Mouse (Mus musculus) MEL (cell line): ENCODE measurements around the gene Ptgfr.

Source experiments
- CTCF ChIP-seq, 3 experiments: IDR thresholded peaks in 2 of 3; conservative IDR thresholded peaks in 1 of 3; 2 replicates each; pipeline ENCODE4 v1.5.1; 2011 to 2012; ENCODE audit warnings: low read length in 3 of 3, low read depth in 2 of 3, mild to moderate bottlenecking in 2 of 3, improper control_type of control experiment in 1 of 3, inconsistent platforms in 1 of 3, mixed read lengths in 1 of 3, moderate library complexity in 1 of 3; ENCODE audit not compliant: control insufficient read depth in 1 of 3, insufficient read depth in 1 of 3, poor library complexity in 1 of 3, severe bottlenecking in 1 of 3
- E2F4 ChIP-seq: IDR thresholded peaks from 2 replicates; pipeline ENCODE4 v1.6.1; 2011; ENCODE audit warnings: low read depth, low read length, improper control_type of control experiment, borderline replicate concordance
- EP300 ChIP-seq, 2 experiments: IDR thresholded peaks; 2 replicates each; pipeline ENCODE4 v1.6.1; 2011; ENCODE audit warnings: improper control_type of control experiment in 2 of 2, low read length in 2 of 2, low read depth in 1 of 2, mild to moderate bottlenecking in 1 of 2
- ETS1 ChIP-seq: IDR thresholded peaks from 2 replicates; pipeline ENCODE4 v1.6.1; 2012; ENCODE audit warnings: low read depth, mild to moderate bottlenecking, inconsistent platforms, low read length, improper control_type of control experiment, moderate library complexity
- GABPA ChIP-seq: IDR thresholded peaks from 2 replicates; pipeline ENCODE4 v1.6.1; 2012; ENCODE audit warnings: low read depth, mild to moderate bottlenecking, inconsistent platforms, low read length, improper control_type of control experiment, moderate library complexity
- POLR2A ChIP-seq, 2 experiments: IDR thresholded peaks; 2 replicates each; pipeline ENCODE4 v1.6.1; 2011 to 2012; ENCODE audit warnings: low read length in 2 of 2, mild to moderate bottlenecking in 2 of 2, control low read depth in 1 of 2, improper control_type of control experiment in 1 of 2, low read depth in 1 of 2, moderate library complexity in 1 of 2; ENCODE audit not compliant: control insufficient read depth in 1 of 2, insufficient read depth in 1 of 2, poor library complexity in 1 of 2
- POLR2AphosphoS2 ChIP-seq: IDR thresholded peaks from 2 replicates; pipeline ENCODE4 v1.6.1; 2011; ENCODE audit warnings: low read length, improper control_type of control experiment
- USF2 ChIP-seq, 2 experiments: IDR thresholded peaks; 2 replicates each; pipeline ENCODE4 v1.6.1; 2011 to 2012; ENCODE audit warnings: improper control_type of control experiment in 2 of 2, low read length in 2 of 2, borderline replicate concordance in 1 of 2, inconsistent platforms in 1 of 2, low read depth in 1 of 2, mild to moderate bottlenecking in 1 of 2; ENCODE audit not compliant: insufficient read depth in 1 of 2
- ZC3H11A ChIP-seq: IDR thresholded peaks from 2 replicates; pipeline ENCODE4 v1.6.1; 2012; ENCODE audit warnings: low read depth, mild to moderate bottlenecking, inconsistent platforms, low read length, improper control_type of control experiment
- ZKSCAN1 ChIP-seq: IDR thresholded peaks from 2 replicates; pipeline ENCODE4 v1.6.1; 2012; ENCODE audit warnings: low read depth, mild to moderate bottlenecking, inconsistent platforms, low read length, improper control_type of control experiment, moderate library complexity
- ZNF384 ChIP-seq: IDR thresholded peaks from 2 replicates; pipeline ENCODE4 v1.6.1; 2012; ENCODE audit warnings: low read depth, mild to moderate bottlenecking, inconsistent platforms, low read length, improper control_type of control experiment

DNA sequence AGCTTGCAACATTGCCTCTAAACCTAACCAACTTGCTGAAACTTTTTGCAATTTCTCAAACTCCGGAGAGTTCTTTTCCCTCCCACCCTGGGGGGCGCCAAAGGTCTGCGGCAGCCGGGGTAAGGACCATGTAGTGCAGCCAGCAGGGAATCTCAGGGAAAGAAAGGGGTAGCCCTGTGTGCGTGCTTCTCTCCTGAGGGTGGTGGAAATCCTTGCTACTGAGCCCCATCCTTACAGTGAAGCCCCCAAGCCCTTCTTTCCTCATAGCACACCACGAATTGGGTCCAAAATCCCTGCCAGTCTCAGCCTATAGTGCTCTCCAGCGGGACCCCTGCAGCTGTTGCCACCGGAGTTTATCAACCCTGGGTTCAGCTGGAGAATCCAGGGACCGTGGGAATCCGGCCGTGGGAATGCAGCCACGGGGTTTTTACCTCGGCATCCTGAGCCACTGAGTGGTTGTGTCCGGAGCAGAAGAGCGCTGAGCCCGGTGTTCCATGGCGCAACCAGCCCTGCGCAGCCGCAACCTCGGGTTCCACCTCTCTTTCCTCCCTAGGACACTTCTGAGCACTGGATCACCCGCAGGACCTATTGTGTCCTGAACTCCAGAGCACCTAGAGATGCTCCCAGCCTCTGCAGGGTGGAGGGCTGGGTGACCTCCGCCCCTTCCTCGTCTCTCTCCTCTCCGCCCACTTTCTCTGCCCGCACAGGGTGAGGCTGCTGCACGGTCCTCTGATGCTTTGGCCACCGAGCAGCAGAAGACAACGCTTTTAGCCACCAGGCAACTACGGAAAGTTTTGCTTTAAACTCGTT is at the start of gene Ptgfr:
- no peak for TF ChIP-seq CTCF (IDR thresholded peaks at IDR 0.05 in 2 of 3, conservative IDR thresholded peaks at IDR 0.05 in 1 of 3; ENCODE audit: control insufficient read depth in 1 of 3, insufficient read depth in 1 of 3, low read depth in 2 of 3, low read length in 3 of 3, poor library complexity in 1 of 3, severe bottlenecking in 1 of 3)
- TF ChIP-seq USF2 (IDR thresholded peaks at IDR 0.05; ENCODE audit: borderline replicate concordance in 1 of 2, insufficient read depth in 1 of 2, low read depth in 1 of 2, low read length in 2 of 2): no peak
- TF ChIP-seq GABPA: no peak
- TF ChIP-seq ZKSCAN1: no peak
- no peak for TF ChIP-seq EP300 (IDR thresholded peaks at IDR 0.05; ENCODE audit: low read depth in 1 of 2, low read length in 2 of 2)
- TF ChIP-seq ZC3H11A: no peak
- TF ChIP-seq E2F4: no peak
- TF ChIP-seq POLR2AphosphoS2: no peak
- TF ChIP-seq POLR2A (IDR thresholded peaks at IDR 0.05; ENCODE audit: control insufficient read depth in 1 of 2, insufficient read depth in 1 of 2, low read depth in 1 of 2, low read length in 2 of 2, poor library complexity in 1 of 2): no peak
- TF ChIP-seq ETS1: no peak
- no peak for TF ChIP-seq ZNF384
